Mouse (Mus musculus) testis, adult 2 months (tissue): ENCODE data around the gene Max.

Experiments used
- CTCF ChIP-seq: fragments of 200-500 bp; IDR thresholded peaks from 2 replicates; pipeline ENCODE4 v1.5.1; 2012; ENCODE audit warnings: low read depth, mild to moderate bottlenecking, inconsistent platforms, low read length, moderate library complexity; ENCODE audit not compliant: control insufficient read depth, insufficient read depth, insufficient replicate concordance
- POLR2A ChIP-seq: fragments of 200-500 bp; IDR thresholded peaks from 2 replicates; pipeline ENCODE4 v1.6.1; 2012; ENCODE audit warnings: low read depth, mild to moderate bottlenecking, inconsistent platforms, low read length, moderate library complexity; ENCODE audit not compliant: control insufficient read depth

DNA sequence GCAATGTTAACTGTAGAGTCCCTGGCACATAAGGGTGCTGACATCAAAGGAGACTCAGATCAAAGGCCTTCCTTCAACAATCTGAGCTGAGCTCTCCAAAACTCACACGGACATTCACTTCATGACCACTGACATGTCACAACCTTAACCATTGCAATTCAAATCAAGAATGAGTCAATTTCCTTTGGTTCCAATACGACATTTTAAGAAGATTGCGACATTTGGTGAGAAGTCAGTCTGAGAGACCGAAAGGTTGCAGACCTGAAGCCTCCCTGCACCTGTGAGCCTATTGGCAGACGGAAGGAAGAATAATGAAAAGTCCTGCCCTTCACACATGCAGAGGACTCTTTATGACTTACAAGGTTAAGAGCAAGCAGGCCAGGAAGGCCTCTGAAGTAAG lies 11.7 kb downstream of the Max start:
- TF ChIP-seq POLR2A (no peak), CTCF (no peak)
